Mouse (Mus musculus): ENCODE results near the gene Mical3.
"Not testable (repeated sequence)": the region's sequence is repeated elsewhere in the genome, so short reads cannot be mapped to it uniquely, and the experiment has no call there.

Mical3 gene

DNA sequence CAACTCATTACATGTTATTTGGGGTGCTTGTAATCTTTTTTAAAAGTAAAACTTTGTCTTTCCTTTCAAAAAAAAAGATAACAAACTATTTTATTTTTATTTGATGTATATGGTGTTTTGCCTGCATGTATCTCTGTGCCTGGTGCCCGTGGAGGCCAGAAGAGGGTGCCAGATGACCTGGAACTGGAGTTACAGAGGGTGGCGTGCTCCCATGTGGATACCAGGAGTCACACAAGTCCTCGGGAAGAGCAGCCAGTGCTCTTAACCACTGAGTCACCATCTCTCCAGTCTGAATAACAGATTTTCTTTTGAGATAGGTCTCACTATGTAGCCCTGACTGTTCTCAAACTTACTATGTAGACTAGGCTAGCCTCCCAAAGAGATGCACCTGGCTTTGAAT lies 221.3 kb downstream of the Mical3 start:
- DNase-seq (ENCODE audit: low read depth in 2 of 2, low spot score in 2 of 2), result no peak

DNA sequence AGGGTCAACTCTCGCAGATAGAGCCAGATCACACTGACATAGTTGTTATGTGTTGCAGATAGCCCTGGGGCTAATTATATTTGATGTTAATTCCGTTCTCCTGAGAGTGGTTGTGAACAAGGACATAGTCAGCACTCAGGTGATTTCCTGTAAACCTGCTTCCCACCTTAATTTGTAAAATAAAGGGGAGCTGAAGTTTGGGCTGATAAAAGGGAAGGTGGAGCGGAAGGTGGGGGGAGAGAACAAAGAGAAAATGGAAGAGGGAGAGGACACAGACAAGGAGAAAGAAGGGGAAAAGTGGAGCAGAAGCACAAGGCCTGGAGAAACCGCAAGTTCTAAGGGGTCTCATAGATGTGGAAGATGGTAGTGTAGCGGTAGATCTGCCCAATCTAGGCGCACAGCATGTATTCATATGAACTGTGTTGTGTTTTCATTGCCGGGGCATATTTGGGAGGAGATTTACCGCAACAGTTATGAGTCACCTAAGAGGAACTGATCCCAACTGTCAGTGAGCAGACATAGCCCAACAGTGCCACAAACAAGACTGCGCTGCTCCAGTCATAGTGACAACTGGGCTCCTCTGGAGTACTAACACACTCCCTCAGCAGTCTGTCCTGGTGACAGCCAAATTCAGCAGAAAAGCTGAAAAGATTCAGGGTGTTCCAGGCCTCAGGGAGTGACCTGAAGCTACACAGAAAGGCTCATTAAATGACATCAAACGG lies 222.8 kb downstream of the Mical3 start:
- DNase-seq (ENCODE audit: low read depth in 2 of 2, low spot score in 2 of 2), result not testable (repeated sequence)

DNA sequence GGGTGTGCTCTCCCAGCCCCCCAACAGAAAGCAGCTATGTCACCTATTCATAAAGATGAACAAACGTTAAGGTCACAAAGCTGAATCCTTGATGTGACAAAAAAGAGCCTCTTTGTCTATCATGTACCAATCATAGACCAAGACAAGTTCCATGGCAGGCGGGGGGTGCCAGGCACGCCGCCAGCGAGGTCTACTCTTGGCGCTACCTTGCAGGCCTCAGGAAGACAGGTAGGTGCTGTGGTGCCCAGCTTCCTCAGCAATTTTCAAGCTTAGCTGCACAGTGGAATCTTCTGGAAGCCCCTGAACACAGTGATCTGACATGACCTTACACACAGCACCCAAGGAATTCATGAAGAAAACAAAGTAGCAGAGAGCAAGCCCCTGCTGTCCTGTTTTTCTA lies 224.3 kb downstream of the Mical3 start:
- DNase-seq (ENCODE audit: low read depth in 2 of 2, low spot score in 2 of 2), result no peak

DNA sequence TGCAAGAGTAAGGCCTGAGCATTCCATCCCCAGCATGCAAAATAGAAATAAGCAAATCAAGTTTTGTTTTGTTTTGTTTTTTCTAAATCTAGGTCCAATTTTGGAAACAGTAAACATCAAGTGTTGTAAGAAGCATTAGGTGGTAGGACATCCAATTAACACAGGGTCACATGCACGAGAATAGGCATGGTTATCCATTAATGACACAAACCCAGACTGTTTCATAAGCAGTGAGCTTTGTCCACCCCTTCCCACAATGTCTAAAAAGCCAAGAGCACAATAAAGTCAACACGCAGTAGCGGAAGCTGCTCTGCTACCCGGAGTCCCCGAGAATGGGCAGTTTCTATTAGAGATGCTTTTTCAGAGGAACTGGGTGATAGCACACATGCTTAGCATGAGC lies 225.7 kb downstream of the Mical3 start:
- DNase-seq (ENCODE audit: low read depth in 2 of 2, low spot score in 2 of 2), result no peak

DNA sequence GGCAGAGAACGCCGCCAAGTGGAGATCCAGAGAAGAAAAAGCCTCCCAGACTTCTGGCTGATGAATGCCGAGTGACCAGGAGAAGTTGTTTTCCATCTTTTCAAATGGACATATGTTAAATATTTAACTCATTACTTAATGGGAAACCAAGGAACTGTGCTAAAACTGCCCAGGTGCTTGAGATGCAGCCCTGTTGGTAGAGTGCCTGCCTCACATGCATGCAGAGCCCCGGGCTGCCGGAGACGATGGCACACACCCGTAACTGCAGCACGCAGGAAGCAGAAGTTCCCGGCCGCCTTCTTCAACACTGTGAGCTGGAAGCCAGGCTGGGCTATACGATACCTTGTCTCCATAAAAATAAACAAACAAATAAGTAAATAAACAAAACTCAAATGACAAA lies 226.8 kb downstream of the Mical3 start:
- no peak for DNase-seq (ENCODE audit: low read depth in 2 of 2, low spot score in 2 of 2)

DNA sequence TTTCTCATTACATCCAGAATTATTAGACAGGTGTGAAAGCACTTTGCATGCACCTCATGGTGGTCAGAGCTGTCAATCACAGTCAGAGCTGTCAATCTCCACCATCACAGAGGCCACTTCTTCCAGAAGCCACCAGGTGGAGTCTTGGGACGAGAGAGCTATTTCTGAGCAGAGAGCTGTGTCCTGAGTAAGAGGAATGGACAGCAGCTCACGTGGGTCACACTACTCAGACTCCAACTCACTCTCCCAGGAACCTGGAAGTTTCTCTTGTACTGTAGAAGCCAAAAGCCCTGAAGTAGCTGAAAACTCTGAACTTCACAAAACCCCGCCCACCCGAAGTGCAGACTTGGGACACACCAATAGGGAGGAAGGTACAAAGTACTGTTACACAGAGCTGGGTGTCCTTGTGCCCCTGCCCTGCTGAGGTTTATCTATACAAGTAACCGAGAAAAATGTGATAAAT lies 227.3 kb downstream of the Mical3 start:
- DNase-seq (ENCODE audit: low read depth in 2 of 2, low spot score in 2 of 2), result no peak

DNA sequence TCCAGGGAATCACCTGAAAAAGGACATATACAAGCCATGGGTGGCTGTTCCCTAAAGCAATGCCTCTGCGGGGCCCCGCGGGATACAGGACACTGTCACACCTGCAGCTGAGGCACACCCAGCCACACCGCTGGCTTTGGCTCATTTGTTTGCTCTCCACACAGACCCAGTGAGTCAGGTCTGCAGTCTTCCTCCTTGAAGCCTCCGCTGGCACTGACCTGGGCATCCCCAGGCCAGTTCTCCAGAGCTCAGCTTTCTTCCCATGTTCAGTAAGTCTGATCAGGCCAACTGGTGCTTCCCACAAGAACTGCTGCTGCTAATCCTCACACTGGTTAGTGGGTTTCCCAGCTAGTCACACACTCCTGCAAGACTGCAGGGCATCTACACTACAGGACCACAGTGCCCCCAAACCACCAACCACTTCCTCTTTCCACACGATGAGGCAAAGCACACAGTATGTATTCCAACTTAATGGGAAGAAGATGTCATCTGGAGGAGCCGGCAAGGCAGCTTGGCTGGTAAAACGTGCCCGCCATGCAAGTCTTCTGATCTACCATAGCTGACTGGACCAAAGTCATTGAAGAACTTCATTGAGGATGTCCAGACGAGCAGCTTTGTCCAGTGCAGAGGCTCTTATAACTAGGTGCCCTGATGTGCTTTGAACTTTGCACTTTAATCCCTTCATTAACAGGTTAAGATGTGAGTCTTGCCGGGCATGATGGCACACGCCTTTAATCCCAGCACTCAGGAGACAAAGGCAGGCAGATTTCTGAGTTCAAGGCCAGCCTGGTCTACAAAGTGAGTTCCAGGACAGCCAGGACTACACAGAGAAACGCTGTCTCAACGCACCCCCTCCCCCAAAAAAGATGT lies 228.8 kb downstream of the Mical3 start:
- no peak for DNase-seq (ENCODE audit: low read depth in 2 of 2, low spot score in 2 of 2)

DNA sequence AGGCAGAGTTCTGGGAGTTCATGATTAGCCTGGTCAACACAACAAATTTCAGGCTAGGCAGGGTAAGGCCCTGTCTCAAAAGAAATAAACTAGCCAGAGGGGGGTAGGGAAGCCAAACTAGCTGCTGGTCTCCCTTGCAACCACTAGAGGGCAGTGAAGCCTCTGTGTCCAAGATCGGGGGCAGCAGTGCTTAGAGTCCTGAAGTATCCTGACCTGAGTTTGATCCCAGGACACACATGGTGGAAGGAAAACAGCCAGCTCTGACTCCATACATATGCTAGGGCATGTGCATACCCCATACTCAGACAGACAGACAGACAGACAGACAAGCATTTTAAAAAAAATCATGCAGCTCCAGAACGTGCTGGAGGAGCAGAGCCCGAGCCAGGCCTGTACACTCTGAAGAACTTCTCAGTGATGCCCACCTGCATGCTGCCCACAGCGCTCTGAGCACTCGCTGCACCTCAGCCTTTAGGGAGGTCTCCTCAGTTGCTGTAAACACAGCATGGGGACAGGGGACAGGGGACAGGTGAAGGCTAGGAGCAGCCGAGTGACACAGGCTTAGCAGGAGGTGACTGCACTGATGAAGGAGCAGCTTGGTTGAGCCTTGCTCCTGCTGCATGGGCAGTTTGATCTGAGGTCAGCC lies 232.5 kb downstream of the Mical3 start:
- DNase-seq (ENCODE audit: low read depth in 2 of 2, low spot score in 2 of 2), result peak in 1 of 2 experiments; percentile 34

DNA sequence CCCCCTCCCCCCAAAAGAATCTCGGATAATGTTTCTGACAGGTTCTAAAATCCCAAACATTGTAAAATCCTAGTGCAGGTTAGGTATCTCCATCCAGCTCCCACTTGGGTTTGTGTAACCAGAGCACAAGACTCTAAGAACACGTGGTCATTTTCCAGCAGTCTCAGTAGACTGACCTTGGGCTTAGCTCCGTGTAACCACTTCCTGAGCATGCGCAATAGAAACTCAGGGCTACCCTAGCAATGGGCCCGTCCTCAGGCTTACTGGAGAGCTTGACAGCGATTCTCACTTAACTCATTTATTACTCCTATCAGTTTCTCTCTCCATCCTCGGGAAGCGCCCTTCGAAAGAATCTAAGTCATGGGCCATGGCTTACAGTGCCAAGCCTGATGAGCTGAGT lies 236.3 kb downstream of the Mical3 start:
- no peak for DNase-seq (ENCODE audit: low read depth in 2 of 2, low spot score in 2 of 2)

DNA sequence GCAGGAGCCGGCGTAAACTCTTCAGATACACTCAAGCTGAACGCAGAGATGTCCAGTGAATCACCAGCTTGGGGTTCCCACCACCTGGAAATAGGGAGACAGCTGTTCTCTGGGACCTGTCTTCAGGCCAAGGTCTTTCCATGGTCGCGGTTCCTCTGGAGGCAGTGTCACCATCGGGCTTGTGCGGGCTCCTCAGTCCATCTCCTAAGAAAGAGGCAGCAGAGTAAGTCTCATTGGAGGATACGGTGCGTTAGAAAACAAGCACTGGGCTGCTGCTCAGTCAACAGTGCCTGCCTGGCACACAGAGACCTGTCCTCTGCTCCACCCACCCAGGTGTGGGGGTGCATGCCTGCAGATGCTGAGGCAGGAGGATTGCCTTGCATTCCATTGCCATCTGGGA lies 236.7 kb downstream of the Mical3 start:
- no peak for DNase-seq (ENCODE audit: low read depth in 2 of 2, low spot score in 2 of 2)

DNA sequence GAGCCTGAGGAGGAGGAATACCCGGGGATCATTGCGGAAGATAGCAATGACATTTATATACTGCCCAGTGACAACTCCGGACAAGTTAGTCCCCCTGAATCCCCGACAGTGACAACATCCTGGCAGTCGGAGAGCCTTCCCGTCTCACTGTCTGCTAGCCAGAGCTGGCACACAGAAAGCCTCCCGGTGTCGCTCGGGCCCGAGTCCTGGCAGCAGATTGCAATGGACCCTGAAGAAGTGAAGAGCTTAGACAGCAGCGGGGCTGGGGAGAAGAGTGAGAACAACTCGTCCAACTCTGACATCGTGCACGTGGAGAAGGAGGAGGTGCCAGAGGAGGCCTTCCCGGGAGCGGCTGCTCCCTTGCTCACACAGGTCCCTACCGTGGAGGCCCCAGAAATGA lies 244.1 kb downstream of the Mical3 start:
- no peak for DNase-seq (ENCODE audit: low read depth in 2 of 2, low spot score in 2 of 2)

DNA sequence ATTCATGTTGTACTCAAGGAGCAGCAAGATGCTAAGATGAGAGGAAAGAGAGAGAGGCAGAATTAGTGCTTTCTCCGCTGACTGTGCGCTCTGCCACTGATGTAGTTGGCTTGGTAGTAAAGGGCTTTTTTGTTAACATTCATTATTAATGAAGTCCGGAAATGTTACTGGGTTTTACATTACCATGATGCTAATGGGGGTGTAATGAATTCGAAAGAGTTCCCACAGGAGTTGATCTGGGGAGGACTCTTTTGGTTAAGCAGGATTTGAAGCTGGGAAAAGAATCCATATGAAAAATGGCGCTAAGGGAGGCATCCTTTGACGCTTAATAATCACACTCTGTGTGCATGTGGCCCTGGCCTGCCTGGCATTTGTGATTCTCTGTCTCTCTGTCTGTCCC lies 246.4 kb downstream of the Mical3 start:
- no peak for DNase-seq (ENCODE audit: low read depth in 2 of 2, low spot score in 2 of 2)
